Comparison of ENCODE assay signal across 20 mouse cellular contexts in genomic region chr14:10941647-10942046, GRCm38 (mm10).
A peak's percentile ranks its signal among the peaks of the same experiment; 100 is the strongest.
DNase-seq lines count a peak whose midpoint lies in the region; ATAC-seq and TF ChIP-seq lines count a peak whose summit lies in the region.
"Had no signal": no experiment of that assay in that cellular context is flagged by ENCODE, and none has a peak within 500 bp of the region (broad histone marks: within the 10 kb centered on the region; RNA-seq: fewer than 3 reads in every experiment).

No protein-coding gene starts in this region.

- no peak for TF ChIP-seq CTCF in stomach, postnatal 0 days (IDR thresholded peaks at IDR 0.05; ENCODE audit: low read depth)

- no peak for TF ChIP-seq EP300 in stomach, postnatal 0 days (optimal IDR thresholded peaks at IDR 0.05)

- DNase-seq in stomach, postnatal 0 days (ENCODE audit: low spot score): no peak
- no peak for DNase-seq in frontal cortex, postnatal 36 days (ENCODE audit: low spot score in 2 of 2)
- DNase-seq in gastrocnemius, postnatal 4 days (ENCODE audit: low spot score in 2 of 2): no peak
- no peak for DNase-seq in thymus, postnatal 36 days
- DNase-seq: adrenal gland, adult 8-10 months; adrenal gland, postnatal 14 days; adrenal gland, postnatal 36 days; B cell, adult 2 months; cerebellum, adult 11-12 months; cerebellum, adult 2 months; cerebellum, adult 9-10 months; cerebellum, postnatal 10 days; cerebellum, postnatal 25 days; forebrain, postnatal 0 days had no signal

- H3K27me3 ChIP-seq in intestine, embryonic 16.5 days (replicated peaks; ENCODE audit: control insufficient read depth, insufficient read depth, low read length): no peaks in the 10 kb centered on the region
- H3K27me3 ChIP-seq in stomach, postnatal 0 days (ENCODE audit: control insufficient read depth, insufficient read depth, low read length): no peaks in the 10 kb centered on the region
- H3K27me3 ChIP-seq: embryonic facial prominence, embryonic 12.5 days; forebrain, embryonic 13.5 days; forebrain, embryonic 15.5 days had no signal

- H3K9ac ChIP-seq in intestine, embryonic 16.5 days (ENCODE audit: low read depth, low read length): no peak overlapping the region
- H3K9ac ChIP-seq in stomach, postnatal 0 days (ENCODE audit: low read length): no peak overlapping the region
- H3K9ac ChIP-seq: embryonic facial prominence, embryonic 12.5 days; forebrain, embryonic 13.5 days; forebrain, embryonic 15.5 days; forebrain, postnatal 0 days had no signal

- no peak overlapping the region for H3K27ac ChIP-seq in intestine, embryonic 16.5 days (ENCODE audit: low read length)
- H3K27ac ChIP-seq in stomach, postnatal 0 days (replicated peaks): no peak overlapping the region
- H3K27ac ChIP-seq: embryonic facial prominence, embryonic 10.5 days; embryonic facial prominence, embryonic 12.5 days; forebrain, embryonic 13.5 days; forebrain, embryonic 15.5 days had no signal

- no peak overlapping the region for H3K4me2 ChIP-seq in intestine, embryonic 16.5 days (ENCODE audit: low read depth, low read length)
- no peak overlapping the region for H3K4me2 ChIP-seq in stomach, postnatal 0 days (replicated peaks; ENCODE audit: low read depth)
- H3K4me2 ChIP-seq: embryonic facial prominence, embryonic 12.5 days; forebrain, embryonic 13.5 days; forebrain, embryonic 15.5 days had no signal

- peak; percentile 60 for ATAC-seq in CD4-positive, CD25-positive, alpha-beta regulatory T cell, adult 4 months
- peak; percentile 74 for ATAC-seq in intestine, embryonic 16.5 days
- peak; percentile 86 for ATAC-seq in stomach, postnatal 0 days (ENCODE audit: low FRiP score, low TSS enrichment)
- ATAC-seq: forebrain, embryonic 13.5 days; forebrain, embryonic 15.5 days; forebrain, postnatal 0 days had no signal

- no peaks in the 10 kb centered on the region for H3K4me1 ChIP-seq in intestine, embryonic 16.5 days (ENCODE audit: control insufficient read depth, insufficient read depth, low read length)
- H3K4me1 ChIP-seq in stomach, postnatal 0 days (replicated peaks; ENCODE audit: control insufficient read depth, insufficient read depth): no peaks in the 10 kb centered on the region
- H3K4me1 ChIP-seq: embryonic facial prominence, embryonic 10.5 days; embryonic facial prominence, embryonic 12.5 days; forebrain, embryonic 13.5 days; forebrain, embryonic 15.5 days had no signal

- no peaks in the 10 kb centered on the region for H3K9me3 ChIP-seq in intestine, embryonic 16.5 days (ENCODE audit: control insufficient read depth, low read length)
- H3K9me3 ChIP-seq in stomach, postnatal 0 days (ENCODE audit: control insufficient read depth, low read length): no peaks in the 10 kb centered on the region
- H3K9me3 ChIP-seq: embryonic facial prominence, embryonic 10.5 days; embryonic facial prominence, embryonic 12.5 days; forebrain, embryonic 13.5 days; forebrain, embryonic 15.5 days had no signal

- H3K36me3 ChIP-seq in intestine, embryonic 16.5 days (ENCODE audit: control insufficient read depth, insufficient read depth, low read length): no peaks in the 10 kb centered on the region
- H3K36me3 ChIP-seq in stomach, postnatal 0 days (ENCODE audit: control insufficient read depth, insufficient read depth, low read length): no peaks in the 10 kb centered on the region
- H3K36me3 ChIP-seq: embryonic facial prominence, embryonic 10.5 days; embryonic facial prominence, embryonic 12.5 days; forebrain, embryonic 15.5 days had no signal

- H3K4me3 ChIP-seq in intestine, embryonic 16.5 days (ENCODE audit: low read length): no peak overlapping the region
- H3K4me3 ChIP-seq in stomach, postnatal 0 days (ENCODE audit: low read depth, low read length): no peak overlapping the region
- H3K4me3 ChIP-seq: embryonic facial prominence, embryonic 10.5 days; embryonic facial prominence, embryonic 12.5 days; forebrain, embryonic 13.5 days; forebrain, embryonic 15.5 days had no signal

- 83% methylated on average over 1 of the region's 1 CpGs for WGBS in intestine, embryonic 16.5 days
- 68% methylated on average over 1 of the region's 1 CpGs for WGBS in stomach, postnatal 0 days
